Mouse (Mus musculus): ENCODE data around the gene Angptl8.

DNA sequence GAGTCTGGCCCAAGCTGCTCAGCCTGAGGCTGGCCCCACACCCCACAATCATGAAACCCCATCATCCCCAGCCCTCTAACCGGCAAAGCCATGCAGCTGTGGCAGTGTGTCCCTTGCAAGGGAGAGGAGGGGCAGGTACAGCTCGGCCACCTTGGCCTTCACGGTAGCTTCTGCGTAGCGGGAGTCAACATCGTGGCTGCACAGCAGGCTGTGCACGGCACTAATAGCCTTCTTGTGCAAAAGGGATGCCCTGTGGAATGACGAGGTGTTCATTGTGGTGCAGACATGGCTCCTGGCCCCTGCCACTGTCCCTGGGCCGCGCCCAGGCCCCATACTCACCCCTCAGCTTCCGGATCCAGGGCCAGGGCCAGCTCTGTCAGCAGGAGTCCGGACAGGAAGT lies 15.1 kb upstream of the Angptl8 start:
- no peak for TF ChIP-seq CTCF (IDR thresholded peaks at IDR 0.05; ENCODE audit: control insufficient read depth, insufficient read depth, insufficient read length)
- TF ChIP-seq MYOG (IDR thresholded peaks at IDR 0.05; ENCODE audit: control insufficient read depth, extremely low read depth, insufficient read length): no peak
- no peak for TF ChIP-seq FOSL1 (IDR thresholded peaks at IDR 0.05; ENCODE audit: insufficient read depth, low read length, poor library complexity, severe bottlenecking)
- no peak for TF ChIP-seq MAX (IDR thresholded peaks at IDR 0.05)
- no peak for TF ChIP-seq MYOD1 (IDR thresholded peaks at IDR 0.05; ENCODE audit: control insufficient read depth, insufficient read length, low read depth)

All from C2C12 (cell line).